Mouse (Mus musculus) heart, embryonic 15.5 days (tissue): ENCODE results near the gene Wdr20. TPM values are rescaled to one million over a fixed set of nuclear protein-coding genes. Genes with fewer than 3 reads are reported as not detected.

Experiments
- ATAC-seq: fragments of 200-750 bp; cut with Nextera tagmentation; replicated peaks from 2 replicates; pipeline ENCODE4 v1.8.0; 2017; ENCODE audit warnings: low read depth, moderate TSS enrichment; ENCODE audit not compliant: insufficient number of reproducible peaks, insufficient read depth, low FRiP score
- H3K27ac ChIP-seq: fragments of 300-500 bp; sonication (generic); 2 replicates; pipeline ENCODE4 v1.5.1; 2015; ENCODE audit warnings: mild to moderate bottlenecking, inconsistent platforms
- H3K27me3 ChIP-seq: fragments of 300-500 bp; sonication (generic); 2 replicates; pipeline ENCODE4 v1.6.1; 2015; ENCODE audit warnings: inconsistent platforms
- H3K36me3 ChIP-seq: fragments of 300-500 bp; sonication (generic); 2 replicates; pipeline ENCODE4 v1.6.1; 2015; ENCODE audit warnings: mild to moderate bottlenecking, inconsistent platforms
- H3K4me1 ChIP-seq: fragments of 300-500 bp; sonication (generic); replicated peaks from 2 replicates; pipeline ENCODE4 v1.6.1; 2015; ENCODE audit warnings: inconsistent platforms
- H3K4me2 ChIP-seq: fragments of 300-500 bp; sonication (generic); 2 replicates; pipeline ENCODE4 v1.6.1; 2015; ENCODE audit warnings: inconsistent platforms, mild to moderate bottlenecking, moderate library complexity
- H3K4me3 ChIP-seq: fragments of 300-500 bp; sonication (generic); 2 replicates; pipeline ENCODE4 v1.5.1; 2015; ENCODE audit warnings: mild to moderate bottlenecking, inconsistent platforms
- H3K9ac ChIP-seq: fragments of 300-500 bp; sonication (generic); 2 replicates; pipeline ENCODE4 v1.6.1; 2015; ENCODE audit warnings: mild to moderate bottlenecking, inconsistent platforms
- H3K9me3 ChIP-seq: fragments of 300-500 bp; sonication (generic); replicated peaks from 2 replicates; pipeline ENCODE4 v1.6.1; 2016; ENCODE audit warnings: inconsistent platforms
- WGBS: fragments of 180-500 bp; shearing (Covaris S2); methylation state at CpG from one replicate; pipeline ENCODE4 v1.1.7; 2015; ENCODE audit warnings: mixed read lengths; 5-methylcytosine and 5-hydroxymethylcytosine counted together
- polyA plus RNA-seq: library from polyadenylated mRNA; unstranded; fragments of >200 nt; fragmentation: Nextera tagmentation; extraction: Ambion mirVana; gene quantifications from 2 replicates; pipeline ENCODE4 v1.2.1, GENCODE M21; 2015

Wdr20 gene
- polyA plus RNA-seq, 1 experiment from 2014 or later = 14.7 TPM

- Histone ChIP-seq H3K4me3 (no peak overlapping the region), H3K4me2 (no peak overlapping the region), H3K27ac (no peak overlapping the region), H3K9ac (no peak overlapping the region), H3K27me3 (no peaks in the 10 kb centered on the region), H3K36me3 (no peaks in the 10 kb centered on the region), H3K4me1 (no peaks in the 10 kb centered on the region), H3K9me3 (no peaks in the 10 kb centered on the region)
- no peak for ATAC-seq
- WGBS = 91% methylated on average over 4 of the region's 4 CpGs
Measured at GRCm38 (mm10) chr12:110828908-110829307, 91.2 kb downstream of the Wdr20 start.

GRCm38 (mm10) chr12:110830293-110831024 lies 92.7 kb downstream of the Wdr20 start:
- H3K9ac ChIP-seq = no peak overlapping the region
- no peak overlapping the region for H3K4me2 ChIP-seq
- no peaks in the 10 kb centered on the region for H3K4me1 ChIP-seq
- H3K27ac ChIP-seq = no peak overlapping the region
- WGBS = 84% methylated on average over 9 of the region's 11 CpGs
- no peaks in the 10 kb centered on the region for H3K27me3 ChIP-seq
- no peaks in the 10 kb centered on the region for H3K9me3 ChIP-seq
- H3K36me3 ChIP-seq = no peaks in the 10 kb centered on the region
- H3K4me3 ChIP-seq = no peak overlapping the region
- ATAC-seq = no peak

DNA sequence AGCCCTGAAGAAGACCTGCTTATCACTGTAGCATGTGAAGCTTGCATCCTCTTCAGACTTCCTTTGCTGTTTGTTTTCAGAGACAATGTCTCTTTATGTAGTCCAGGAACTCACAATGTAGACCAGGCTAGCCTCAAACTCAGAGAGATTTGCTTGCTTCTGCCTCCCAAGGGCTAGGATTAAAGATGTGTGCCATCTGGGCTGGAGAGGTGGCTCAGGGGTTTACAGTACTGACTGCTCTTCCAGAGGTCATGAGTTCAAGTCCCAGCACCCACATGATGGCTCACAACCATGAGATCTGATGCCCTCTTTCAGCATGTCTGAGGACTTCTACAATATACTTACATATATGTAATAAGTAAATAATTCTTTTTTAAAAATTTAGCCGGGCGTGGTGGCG lies 97.4 kb downstream of the Wdr20 start:
- no peak overlapping the region for H3K27ac ChIP-seq
- H3K4me2 ChIP-seq = no peak overlapping the region
- no peaks in the 10 kb centered on the region for H3K27me3 ChIP-seq
- no peak for ATAC-seq
- H3K36me3 ChIP-seq = no peaks in the 10 kb centered on the region
- peaks cover 16% of the 10 kb centered on the region for H3K4me1 ChIP-seq
- no peaks in the 10 kb centered on the region for H3K9me3 ChIP-seq
- 95% methylated on average over 3 of the region's 3 CpGs for WGBS
- no peak overlapping the region for H3K4me3 ChIP-seq
- no peak overlapping the region for H3K9ac ChIP-seq

DNA sequence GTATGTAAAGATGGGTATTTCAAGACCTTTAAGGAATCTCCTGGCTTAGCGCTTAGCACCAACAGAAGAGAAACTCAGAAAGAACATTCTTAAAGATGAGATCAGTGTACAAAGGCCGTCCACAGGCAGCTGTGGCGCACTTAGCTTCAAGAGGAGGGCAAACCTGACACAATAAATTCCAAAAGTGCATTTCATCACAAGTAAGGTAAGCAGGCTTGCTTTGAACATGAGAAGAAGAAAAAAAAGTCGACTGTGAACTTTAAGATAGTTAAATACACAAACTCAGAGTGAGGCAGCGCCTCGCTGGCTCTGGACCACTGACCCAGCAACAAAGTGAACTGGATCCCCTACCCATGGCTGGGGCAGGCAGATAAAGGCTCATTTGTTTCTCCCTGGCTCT lies 99.0 kb downstream of the Wdr20 start:
- peak overlapping the region; percentile 38 for H3K9ac ChIP-seq
- H3K9me3 ChIP-seq = no peaks in the 10 kb centered on the region
- no peak for ATAC-seq
- peak overlapping the region; percentile 64; the same call in 1 of the 2 replicates for H3K27ac ChIP-seq
- WGBS = 45% methylated on average over 6 of the region's 6 CpGs
- H3K4me1 ChIP-seq = peaks cover 19% of the 10 kb centered on the region
- H3K4me2 ChIP-seq = peak overlapping the region; percentile 10
- no peaks in the 10 kb centered on the region for H3K36me3 ChIP-seq
- no peak overlapping the region for H3K4me3 ChIP-seq
- H3K27me3 ChIP-seq = no peaks in the 10 kb centered on the region

DNA sequence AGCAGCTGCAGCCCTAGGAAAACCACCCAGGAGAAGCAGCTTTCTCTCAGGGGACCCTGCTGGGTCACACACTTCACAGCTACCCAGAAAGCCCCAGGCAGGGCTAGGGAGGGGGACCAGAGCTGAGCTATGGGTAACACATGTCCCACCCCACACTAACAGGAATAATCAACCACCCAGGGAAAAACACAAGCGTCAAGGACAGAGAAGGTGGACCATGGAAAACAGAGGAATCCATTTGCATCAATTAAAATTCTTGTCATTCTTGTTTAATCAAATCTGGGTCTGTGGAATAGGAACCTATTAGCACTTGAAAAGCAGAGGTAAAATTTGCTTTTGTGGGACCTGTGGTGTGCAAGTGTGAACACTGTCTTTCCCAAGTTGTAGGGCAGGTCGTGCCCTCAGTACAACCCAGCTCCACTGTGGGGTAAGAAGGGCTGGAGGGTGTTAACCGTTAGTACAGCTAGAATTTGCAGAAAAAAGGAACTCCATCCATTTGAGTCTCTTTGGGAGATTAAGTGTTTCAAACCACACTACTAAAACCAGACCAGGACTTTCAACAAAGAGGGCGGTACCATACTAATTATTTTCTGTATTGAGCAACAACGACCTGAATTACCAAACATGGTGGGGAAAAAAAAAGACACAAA lies 99.6 kb downstream of the Wdr20 start:
- no peaks in the 10 kb centered on the region for H3K9me3 ChIP-seq
- no peak for ATAC-seq
- 39% methylated on average over 5 of the region's 5 CpGs for WGBS
- H3K27ac ChIP-seq = peak overlapping the region; percentile 64; the same call in 1 of the 2 replicates
- H3K4me1 ChIP-seq = peaks cover 19% of the 10 kb centered on the region
- no peak overlapping the region for H3K4me3 ChIP-seq
- H3K27me3 ChIP-seq = no peaks in the 10 kb centered on the region
- H3K4me2 ChIP-seq = peak overlapping the region; percentile 10
- H3K36me3 ChIP-seq = no peaks in the 10 kb centered on the region
- peak overlapping the region; percentile 38 for H3K9ac ChIP-seq

- no peaks in the 10 kb centered on the region for H3K27me3 ChIP-seq
- no peaks in the 10 kb centered on the region for H3K9me3 ChIP-seq
- H3K4me3 ChIP-seq = no peak overlapping the region
- H3K9ac ChIP-seq = no peak overlapping the region
- no peaks in the 10 kb centered on the region for H3K36me3 ChIP-seq
- no peak overlapping the region for H3K27ac ChIP-seq
- peaks cover 19% of the 10 kb centered on the region for H3K4me1 ChIP-seq
- 85% methylated on average over 8 of the region's 8 CpGs for WGBS
- H3K4me2 ChIP-seq = no peak overlapping the region
- ATAC-seq = no peak
Measured at GRCm38 (mm10) chr12:110837850-110838249, 100.1 kb downstream of the Wdr20 start.

DNA sequence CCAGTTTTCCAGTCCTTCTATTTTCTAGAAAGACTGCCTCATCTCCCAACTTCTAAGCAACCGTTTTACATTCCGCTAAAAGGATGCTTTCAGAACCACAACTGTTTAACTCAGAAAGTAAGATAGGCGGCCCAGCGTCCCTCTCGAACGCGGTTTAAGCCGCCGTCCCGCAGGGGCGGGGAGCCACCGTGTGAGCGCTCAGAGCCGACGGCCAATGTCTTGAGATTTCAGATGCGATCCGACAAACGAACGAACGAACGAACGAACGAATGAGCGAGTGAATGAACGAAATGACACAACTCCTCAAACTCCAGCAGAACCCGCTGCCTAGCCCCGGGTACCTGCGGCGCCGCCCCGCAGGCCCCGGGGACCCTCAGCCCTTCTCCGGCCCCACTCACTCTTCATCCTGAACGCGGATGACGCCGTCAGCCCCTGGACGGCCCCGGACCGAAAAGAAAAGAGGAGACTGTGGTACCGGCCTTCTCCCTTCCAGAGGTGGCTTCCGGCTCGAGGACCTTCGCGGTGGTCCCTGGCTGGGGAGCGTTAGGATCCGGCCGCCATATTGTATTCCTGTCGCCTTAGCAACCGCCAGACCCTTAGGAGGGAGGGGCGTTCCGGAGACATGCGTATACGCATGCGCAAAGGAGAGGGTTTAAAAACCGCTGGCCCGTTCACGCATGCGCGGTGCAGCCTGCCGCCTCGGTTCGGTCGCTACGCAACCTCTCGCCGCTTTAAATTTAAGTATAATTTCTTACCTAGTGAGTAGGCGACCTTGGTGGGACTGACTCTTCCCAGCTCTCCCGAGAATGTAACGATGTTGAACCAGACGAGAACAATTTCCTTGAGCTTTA lies 102.8 kb downstream of the Wdr20 start, which contains the start of gene Mok:
TSS of gene Mok (minus strand) at position 592 of the 851 bp plus-strand sequence.
- WGBS = under 1% methylated on average over 70 of the region's 71 CpGs
- ATAC-seq = peak; percentile 65

DNA sequence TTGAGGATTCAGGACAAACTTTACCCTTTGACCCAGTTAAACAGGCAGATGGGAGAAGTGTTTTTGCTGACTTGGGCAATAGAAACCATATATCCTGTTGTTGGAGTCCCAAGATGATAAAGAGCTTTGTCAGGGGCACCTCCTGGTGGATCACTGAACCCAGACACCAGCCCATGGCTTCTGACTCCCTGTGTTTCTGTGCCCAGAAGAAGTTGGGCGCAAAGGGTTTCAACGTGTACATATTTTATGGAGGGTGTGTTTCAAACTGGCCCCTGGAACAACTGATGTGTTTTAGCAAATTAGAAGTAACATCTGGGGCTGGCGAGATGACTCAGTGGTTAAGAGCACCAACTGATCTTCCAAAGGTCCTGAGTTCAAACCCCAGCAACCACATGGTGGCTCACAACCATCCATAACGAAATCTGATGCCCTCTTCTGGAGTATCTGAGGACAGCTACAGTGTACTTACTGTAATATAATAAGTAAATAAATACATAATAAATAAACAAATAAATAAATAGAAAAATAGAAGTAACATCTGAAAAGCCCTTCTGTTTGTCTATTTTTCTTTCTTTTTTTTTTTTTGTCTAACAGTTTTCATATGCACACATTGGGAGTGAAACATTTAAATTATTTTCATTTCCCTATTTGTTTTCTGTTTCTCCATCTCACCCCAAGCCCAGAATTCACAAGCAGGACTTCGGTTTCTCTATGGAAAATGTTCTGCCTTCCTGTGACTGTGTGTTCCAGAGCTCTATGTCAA lies 104.2 kb downstream of the Wdr20 start:
- Histone ChIP-seq H3K4me1 (peaks cover 29% of the 10 kb centered on the region), H3K4me3 (no peak overlapping the region), H3K27me3 (no peaks in the 10 kb centered on the region), H3K4me2 (no peak overlapping the region; the same call in 1 of the 2 replicates), H3K27ac (no peak overlapping the region), H3K9ac (no peak overlapping the region), H3K9me3 (no peaks in the 10 kb centered on the region), H3K36me3 (no peaks in the 10 kb centered on the region)
- 66% methylated on average over 5 of the region's 5 CpGs for WGBS
- ATAC-seq = no peak

More for the DNA sequence above, 102.8 kb downstream of the Wdr20 start, which contains the start of gene Mok:
- H3K36me3 ChIP-seq = no peaks in the 10 kb centered on the region
- H3K27ac ChIP-seq = no peak within 1 kb of the TSS
- peaks cover 25% of the 10 kb centered on the region for H3K4me1 ChIP-seq
- peak within 1 kb of the TSS; percentile 90 for H3K4me3 ChIP-seq
- no peaks in the 10 kb centered on the region for H3K9me3 ChIP-seq
- H3K4me2 ChIP-seq = peak within 1 kb of the TSS; percentile 76
- H3K9ac ChIP-seq = peak within 1 kb of the TSS; percentile 65
- no peaks in the 10 kb centered on the region for H3K27me3 ChIP-seq

- Histone ChIP-seq H3K4me2 (peak overlapping the region; percentile 82), H3K4me3 (peak overlapping the region; percentile 69), H3K27me3 (no peaks in the 10 kb centered on the region), H3K27ac (no peak overlapping the region), H3K9ac (peak overlapping the region; percentile 62), H3K36me3 (no peaks in the 10 kb centered on the region), H3K9me3 (no peaks in the 10 kb centered on the region), H3K4me1 (peaks cover 24% of the 10 kb centered on the region)
- no peak for ATAC-seq
- WGBS = 18% methylated on average over 32 of the region's 32 CpGs
Measured at GRCm38 (mm10) chr12:110843194-110844048, 105.7 kb downstream of the Wdr20 start.
